Mouse (Mus musculus) C2C12 (cell line): ENCODE data around the gene Kdm2b.

Experiments used
- CTCF ChIP-seq: IDR thresholded peaks from one replicate; pipeline ENCODE4 v1.5.1; 2011; ENCODE audit not compliant: control insufficient read depth, insufficient read depth, insufficient read length
- MAX ChIP-seq: IDR thresholded peaks from one replicate; pipeline ENCODE4 v1.6.1; 2011; ENCODE audit warnings: mild to moderate bottlenecking, control low read depth
- USF1 ChIP-seq: IDR thresholded peaks from one replicate; pipeline ENCODE4 v1.6.1; 2011; ENCODE audit warnings: low read depth, mild to moderate bottlenecking, control low read depth, moderate library complexity

DNA sequence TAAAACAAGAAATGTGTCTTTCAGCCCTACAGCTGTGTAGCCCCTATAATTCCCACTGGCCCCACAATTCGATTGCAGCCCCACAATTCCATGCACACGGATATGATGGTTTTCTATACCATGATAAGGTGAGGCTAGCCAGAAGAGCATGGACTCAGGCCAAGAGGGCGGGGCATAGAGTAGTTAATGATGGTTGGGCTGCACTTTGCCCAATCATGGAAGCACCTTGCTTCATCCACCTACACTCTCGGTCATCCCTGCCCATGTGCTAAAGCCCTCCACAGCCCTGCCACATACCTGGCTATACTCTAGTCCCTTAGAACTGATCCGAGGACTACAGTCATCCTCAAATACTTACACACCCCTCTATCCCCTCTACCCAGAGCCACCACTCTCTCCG is 61.9 kb downstream of the Kdm2b start:
- TF ChIP-seq CTCF (no peak), MAX (no peak), USF1 (no peak)
